Mouse (Mus musculus): ENCODE data around the gene Psmc3ip.

Gene Psmc3ip

GRCm38 (mm10) chr11:101119131-101119760 lies 24.0 kb upstream of the Psmc3ip start:
- DNase-seq: no peak

- DNase-seq: no peak
Measured at GRCm38 (mm10) chr11:101118105-101118504, 22.9 kb upstream of the Psmc3ip start.

GRCm38 (mm10) chr11:101115564-101115963 lies 20.3 kb upstream of the Psmc3ip start:
- no peak for DNase-seq

GRCm38 (mm10) chr11:101112186-101112585 lies 16.9 kb upstream of the Psmc3ip start:
- DNase-seq: no peak

GRCm38 (mm10) chr11:101111178-101111577 lies 15.9 kb upstream of the Psmc3ip start:
- DNase-seq: no peak

DNA sequence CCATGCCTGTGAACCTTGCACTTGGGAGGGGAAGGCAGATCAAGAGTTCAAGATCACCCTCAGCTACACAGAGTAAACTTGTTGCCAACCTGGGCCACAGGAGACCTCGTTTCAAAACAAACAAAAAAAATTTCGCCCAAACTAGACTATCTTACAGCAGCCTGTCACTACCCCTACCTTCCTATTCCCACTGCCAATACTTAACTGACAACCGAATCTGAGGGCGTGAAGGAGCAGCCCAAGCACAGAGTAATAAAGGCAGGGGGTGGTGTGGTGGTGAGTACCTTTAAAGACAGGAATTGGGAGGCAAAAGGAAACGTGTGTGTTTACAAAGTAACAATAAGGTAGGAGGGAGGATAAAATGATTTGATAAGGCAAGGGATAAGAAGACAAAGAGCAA lies 15.5 kb upstream of the Psmc3ip start:
- no peak for DNase-seq

DNA sequence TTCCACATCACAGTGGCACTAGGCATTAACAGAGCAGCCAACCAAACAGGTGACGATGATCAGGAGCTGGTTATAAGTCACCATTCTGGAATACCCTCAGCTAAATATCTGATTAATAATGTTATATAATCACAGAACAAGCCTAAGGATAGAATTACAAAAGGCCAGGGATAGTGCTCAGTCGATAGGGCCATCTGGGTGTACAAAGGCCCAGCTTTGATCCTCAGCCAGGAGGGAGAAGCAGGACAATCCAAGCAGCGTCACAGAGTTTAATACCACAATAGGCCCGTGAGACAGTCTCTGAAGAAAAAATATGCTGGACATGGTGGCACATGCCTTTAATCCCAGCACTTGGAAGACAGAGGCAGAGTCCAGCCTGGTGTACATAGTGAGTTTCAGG lies 14.1 kb upstream of the Psmc3ip start:
- no peak for DNase-seq

- DNase-seq: no peak
Measured at GRCm38 (mm10) chr11:101103011-101103410, 7.8 kb upstream of the Psmc3ip start.

- no peak for DNase-seq
Measured at GRCm38 (mm10) chr11:101098231-101098630, 3.0 kb upstream of the Psmc3ip start.

GRCm38 (mm10) chr11:101094930-101095313 lies 314 bp downstream of the Psmc3ip start:
- DNase-seq: no peak

- no peak for DNase-seq
Measured at GRCm38 (mm10) chr11:101089931-101090330, 5.3 kb downstream of the Psmc3ip start.

GRCm38 (mm10) chr11:101087682-101088055 lies 7.6 kb downstream of the Psmc3ip start:
- no peak for DNase-seq

DNA sequence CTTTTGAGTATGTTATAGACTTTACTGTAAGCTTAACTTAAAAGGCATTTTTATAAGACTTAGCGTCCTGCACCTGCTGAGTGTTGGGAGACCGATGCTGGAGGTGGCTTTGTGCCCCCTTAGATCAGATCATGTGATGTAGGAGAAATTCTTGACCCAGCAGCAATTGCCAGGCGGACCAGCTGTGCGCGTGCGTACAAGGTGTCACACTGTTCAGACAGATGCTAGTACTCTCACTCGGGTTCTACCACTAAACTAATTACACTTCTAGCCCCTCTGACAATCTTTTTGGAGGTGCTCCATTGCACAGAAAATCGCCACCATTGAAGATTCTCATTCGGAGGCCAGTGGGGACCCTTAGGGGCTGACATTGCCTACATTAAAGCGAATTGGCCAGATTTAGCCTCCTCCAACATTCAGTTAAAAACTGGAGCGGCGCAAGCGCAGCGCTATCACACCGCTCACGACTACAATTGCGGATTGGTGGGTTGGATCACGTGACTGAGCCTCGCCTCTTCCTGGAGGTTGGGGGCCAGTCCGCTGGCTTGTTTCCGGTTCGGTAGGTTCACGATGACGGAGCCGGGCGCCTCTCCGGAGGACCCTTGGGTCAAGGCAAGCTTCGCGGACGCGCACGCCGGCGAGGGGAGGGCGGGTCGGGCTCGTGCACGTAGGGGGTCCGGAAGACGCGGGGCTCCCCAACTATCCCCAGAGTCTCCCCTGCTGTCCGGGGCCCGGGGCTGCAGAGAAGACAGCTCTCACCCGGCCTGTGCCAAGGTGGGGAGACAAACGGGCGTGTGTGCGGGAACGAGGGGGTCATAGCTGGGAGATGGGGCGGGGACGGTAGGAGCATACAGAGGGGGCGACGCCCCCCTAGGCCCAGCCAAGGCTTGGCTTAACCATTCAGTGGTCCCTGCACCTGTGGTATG lies 8.2 kb downstream of the Psmc3ip start, which contains the start of gene Mlx:
Mlx (plus strand) TSS at position 522 of the 926 bp plus-strand sequence.
- peak; percentile 88 for DNase-seq

DNA sequence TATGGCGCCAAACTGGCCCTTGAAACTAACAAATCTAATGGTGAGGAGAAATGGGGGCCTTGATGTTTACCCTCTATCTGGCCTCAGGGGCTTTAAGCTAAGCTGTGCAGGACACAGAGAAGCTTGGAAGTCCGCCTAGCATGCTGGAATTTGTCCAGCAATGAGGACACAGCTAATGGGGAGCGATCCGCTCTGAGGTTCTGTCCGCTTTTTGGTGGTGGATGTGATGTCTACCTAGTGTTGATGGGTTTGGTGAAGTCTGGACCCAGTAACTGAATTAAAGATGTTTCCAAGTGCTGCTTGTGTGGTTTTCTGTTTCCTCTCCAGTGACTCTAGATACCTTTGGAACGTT lies 8.9 kb downstream of the Psmc3ip start:
- DNase-seq: peak; percentile 47

DNA sequence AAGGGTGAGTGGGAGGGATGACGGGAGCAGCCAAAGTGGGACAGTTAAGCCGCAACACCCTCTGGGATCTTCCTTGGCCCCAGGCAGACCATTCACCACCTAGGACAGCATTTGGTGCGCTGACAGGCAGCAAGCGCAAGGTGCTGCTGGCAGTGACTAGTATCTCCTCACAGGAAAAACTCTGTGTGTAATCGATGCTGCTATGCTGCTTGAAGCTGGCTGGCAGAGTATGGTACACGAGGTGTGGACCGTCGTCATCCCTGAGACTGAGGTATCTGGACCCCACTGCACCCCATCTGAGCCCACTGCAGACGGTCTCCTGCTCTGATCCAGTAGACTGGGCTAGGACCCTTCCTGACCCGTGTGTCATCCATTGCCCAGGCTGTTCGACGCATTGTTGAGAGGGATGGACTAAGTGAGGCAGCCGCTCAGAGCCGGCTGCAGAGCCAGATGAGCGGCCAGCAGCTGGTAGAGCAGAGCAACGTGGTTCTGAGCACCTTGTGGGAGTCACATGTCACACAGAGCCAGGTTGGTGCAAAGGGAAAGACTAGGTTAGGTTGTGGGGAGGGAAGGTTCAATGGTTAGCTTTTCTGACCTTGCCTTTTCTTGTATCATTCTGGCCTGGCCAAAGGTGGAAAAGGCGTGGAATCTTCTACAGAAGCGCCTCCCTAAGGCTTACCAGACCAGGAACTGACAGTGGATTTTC lies 9.5 kb downstream of the Psmc3ip start:
- DNase-seq: peak; percentile 21

GRCm38 (mm10) chr11:101084811-101085210 lies 10.4 kb downstream of the Psmc3ip start:
- peak; percentile 23 for DNase-seq

GRCm38 (mm10) chr11:101084246-101084645 lies 11.0 kb downstream of the Psmc3ip start:
- peak; percentile 29 for DNase-seq

- peak; percentile 59 for DNase-seq
Measured at GRCm38 (mm10) chr11:101083083-101083697, 12.0 kb downstream of the Psmc3ip start.

GRCm38 (mm10) chr11:101082208-101083082 lies 12.8 kb downstream of the Psmc3ip start, which contains the start of gene Coasy:
Gene Coasy, plus strand, starts transcription at chr11:101082565.
- peak; percentile 82 for DNase-seq

DNA sequence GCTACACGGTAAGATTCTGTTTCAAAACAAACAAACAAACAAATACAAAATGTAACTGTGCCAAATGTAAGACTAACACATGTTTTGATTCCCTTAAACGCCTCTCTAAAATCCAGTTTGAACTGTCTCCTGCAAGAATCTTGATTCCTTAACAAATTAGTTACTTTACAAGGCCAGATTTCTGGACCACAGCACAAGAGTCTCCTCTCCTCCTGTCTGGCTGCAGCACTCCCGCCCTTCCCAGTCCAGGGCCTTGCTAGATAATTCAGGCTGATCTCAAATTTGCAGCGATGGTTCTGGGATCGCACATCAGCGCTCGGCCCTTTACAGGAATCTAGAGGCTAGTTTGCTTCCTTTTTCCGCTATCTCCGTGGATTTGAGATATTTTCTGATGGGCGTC lies 13.6 kb downstream of the Psmc3ip start:
- no peak for DNase-seq

DNA sequence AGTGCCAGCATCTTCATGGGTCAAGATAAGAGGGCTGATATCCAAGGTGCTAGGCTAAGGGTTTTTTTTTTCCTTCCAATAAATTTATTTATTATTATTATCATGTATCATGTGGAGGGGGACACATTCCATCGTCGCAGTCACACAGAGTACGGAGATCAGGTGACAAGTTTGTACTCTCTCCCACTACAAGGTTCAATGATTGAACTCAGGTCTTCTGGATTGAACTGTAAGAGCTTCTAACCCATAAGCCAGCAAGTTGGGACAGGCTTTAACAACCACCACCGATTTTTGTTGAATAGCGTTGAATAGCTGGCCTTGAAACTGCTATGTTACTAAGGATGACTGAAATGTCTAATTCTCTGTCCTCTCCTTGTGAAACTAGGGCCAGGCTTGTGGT lies 14.8 kb downstream of the Psmc3ip start:
- DNase-seq: no peak

- no peak for DNase-seq
Measured at GRCm38 (mm10) chr11:101079746-101080145, 15.5 kb downstream of the Psmc3ip start.
